Mouse (Mus musculus) layer of hippocampus, postnatal 25 days (tissue): ENCODE measurements at regions not wholly inside any gene's neighbourhood (a gene's known extent, or its start where the extent isn't known, plus 50 kb on each side); places are given as distances from the start of the nearest gene placed in this dataset.

ENCODE experiments used
- DNase-seq, 2 experiments: peaks; one replicate each; pipeline ENCODE4 v3.0.0; 2022; ENCODE audit warnings: mixed read lengths in 2 of 2, low spot score in 1 of 2; ENCODE audit errors: extremely low spot score in 1 of 2

DNA sequence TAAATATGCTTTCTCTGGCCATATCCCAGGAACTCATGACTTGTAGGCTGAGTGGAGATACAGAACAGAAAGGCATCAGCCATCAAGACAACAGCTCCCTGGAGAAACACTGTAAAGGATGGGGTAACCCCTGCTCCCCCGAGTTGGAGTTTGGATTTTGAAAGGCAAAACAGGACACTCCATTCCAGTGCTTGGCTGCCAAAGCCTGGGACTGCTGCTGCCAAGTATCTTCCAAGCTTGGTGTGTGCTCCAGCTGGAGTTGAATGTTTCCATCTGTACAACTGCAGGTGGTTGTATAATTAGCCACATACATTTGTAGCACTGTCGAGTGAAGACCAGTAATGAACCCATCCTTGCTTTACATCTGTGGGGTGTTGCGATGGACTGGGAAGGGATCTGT lies 62.1 kb downstream of the 4933412E24Rik start:
- peak; percentile 34 to 41 for DNase-seq

DNA sequence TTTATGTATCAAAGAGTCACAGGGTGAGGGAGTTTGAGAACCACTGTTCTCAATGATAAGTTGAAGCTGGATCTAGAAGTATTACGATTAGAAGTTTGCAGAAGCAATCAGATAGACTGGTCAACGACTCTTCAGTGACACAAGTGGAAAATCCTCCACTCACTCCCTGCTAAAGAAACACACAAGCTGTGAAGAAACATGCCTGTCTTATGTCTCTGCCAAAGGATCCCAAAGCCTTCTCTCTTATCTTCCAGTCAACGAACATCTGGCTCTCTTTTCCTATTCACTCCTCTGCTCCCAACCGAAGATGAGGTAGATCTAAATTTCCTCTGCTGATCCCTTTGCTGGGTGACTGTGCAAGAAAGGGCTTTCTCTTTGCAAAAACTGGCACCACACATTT lies 62.6 kb downstream of the 4933412E24Rik start:
- no peak for DNase-seq

DNA sequence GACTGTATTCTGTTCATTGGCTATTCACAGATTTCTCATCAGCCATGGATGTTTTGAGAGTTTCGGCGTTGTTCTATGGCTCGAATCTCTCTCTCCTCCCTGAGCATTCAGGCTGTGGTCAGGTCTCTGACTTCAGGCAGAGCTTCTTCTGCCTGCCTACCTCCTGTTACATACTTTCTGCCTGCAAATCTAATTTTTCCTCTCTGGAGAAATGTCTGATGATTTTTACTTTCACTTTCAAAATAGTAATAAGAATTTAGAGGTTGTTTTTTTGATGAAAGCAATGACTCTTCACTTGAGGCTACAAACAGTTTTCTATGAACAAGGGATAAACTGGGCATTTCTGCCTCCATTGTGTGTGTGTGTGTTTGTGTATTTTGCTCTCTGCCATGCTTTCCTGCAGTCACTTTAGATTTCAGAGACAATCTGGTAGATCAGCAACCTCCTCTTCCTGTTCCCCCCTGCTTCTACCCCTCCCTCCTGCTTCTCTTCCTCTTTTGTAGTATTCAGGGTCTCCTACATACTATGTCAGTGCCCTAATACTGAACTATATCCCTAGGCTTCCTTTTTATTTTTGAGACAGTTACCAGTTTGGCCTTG lies 65.7 kb downstream of the 4933412E24Rik start:
- DNase-seq: no peak

DNA sequence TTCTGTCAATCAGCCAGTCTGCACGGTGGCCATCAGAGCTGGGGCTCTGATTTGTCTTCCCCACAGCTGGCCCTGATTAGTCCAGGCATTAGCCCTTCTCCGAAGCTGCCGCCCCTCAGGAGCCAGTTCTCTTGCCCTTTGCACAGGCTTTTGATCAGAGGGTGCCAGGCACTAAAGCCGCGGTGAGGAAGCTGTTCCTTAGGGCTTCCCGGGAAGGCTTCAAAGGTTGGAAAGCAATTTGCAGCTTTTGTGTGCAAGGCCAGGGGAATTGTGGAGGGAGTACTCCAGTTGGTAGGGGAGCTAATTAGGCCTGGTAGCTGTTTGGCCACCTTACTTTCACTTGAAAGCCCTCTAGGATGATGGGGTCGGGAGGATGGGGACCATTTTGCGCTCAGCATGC lies 71.2 kb downstream of the 4933412E24Rik start:
- DNase-seq: no peak

DNA sequence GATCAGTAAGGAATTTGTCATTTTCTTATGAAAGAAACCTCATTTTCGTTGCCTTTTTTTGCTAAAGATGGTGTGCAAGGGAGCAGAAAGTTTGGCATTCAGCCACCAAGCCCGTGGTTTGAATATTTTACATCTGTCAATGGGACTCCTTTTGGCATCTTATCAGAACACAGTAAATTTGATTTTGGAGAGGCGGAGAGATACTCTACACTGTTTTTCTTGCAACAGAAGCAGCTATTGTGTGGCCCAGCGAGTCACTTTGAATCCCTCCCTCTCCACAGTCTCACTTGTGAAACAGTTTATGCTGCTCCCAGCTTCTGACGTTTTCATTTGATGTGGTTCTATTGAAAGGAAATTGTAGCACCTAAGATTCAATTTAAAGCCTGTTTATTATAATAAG lies 79.9 kb downstream of the 4933412E24Rik start:
- peak in 1 of 2 experiments; percentile 27 for DNase-seq

DNA sequence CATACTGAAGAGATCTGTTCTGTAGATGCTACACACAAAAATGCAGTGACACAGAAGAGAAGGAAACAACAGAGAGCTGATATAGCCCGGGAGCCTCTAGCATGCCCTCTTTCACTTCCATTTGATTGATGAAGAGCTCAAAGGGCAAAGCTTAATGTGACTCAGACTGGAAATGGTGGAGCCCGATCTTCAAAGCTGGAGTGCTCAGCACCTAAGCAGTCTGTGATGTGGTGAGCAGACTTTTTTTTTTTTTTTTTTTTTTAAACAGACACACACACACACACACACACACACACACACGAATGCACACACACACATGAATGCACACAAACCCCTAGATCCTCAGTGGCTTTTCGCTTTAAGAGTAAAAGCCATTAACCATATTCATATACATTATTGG lies 102.6 kb downstream of the 4933412E24Rik start:
- no peak for DNase-seq

DNA sequence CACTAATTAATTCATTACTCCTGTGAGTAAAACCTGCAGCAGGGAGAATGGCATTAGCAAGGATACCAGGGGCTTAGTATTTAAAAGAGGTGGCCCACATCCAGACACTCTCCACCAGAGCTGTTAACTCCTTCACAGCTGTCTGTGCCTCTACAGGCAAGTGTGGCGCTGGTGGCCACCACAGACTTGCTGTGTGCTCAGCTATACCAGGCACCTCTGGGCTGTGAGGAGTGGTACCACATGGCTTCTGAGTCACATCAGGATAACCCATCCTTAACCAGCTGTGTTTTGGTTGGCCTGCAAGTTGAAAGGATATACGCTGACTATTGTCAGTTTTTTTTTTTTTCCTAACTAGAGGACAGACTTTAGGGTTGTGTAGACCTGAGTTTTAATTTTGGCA lies 108.1 kb downstream of the 4933412E24Rik start:
- DNase-seq: no peak

DNA sequence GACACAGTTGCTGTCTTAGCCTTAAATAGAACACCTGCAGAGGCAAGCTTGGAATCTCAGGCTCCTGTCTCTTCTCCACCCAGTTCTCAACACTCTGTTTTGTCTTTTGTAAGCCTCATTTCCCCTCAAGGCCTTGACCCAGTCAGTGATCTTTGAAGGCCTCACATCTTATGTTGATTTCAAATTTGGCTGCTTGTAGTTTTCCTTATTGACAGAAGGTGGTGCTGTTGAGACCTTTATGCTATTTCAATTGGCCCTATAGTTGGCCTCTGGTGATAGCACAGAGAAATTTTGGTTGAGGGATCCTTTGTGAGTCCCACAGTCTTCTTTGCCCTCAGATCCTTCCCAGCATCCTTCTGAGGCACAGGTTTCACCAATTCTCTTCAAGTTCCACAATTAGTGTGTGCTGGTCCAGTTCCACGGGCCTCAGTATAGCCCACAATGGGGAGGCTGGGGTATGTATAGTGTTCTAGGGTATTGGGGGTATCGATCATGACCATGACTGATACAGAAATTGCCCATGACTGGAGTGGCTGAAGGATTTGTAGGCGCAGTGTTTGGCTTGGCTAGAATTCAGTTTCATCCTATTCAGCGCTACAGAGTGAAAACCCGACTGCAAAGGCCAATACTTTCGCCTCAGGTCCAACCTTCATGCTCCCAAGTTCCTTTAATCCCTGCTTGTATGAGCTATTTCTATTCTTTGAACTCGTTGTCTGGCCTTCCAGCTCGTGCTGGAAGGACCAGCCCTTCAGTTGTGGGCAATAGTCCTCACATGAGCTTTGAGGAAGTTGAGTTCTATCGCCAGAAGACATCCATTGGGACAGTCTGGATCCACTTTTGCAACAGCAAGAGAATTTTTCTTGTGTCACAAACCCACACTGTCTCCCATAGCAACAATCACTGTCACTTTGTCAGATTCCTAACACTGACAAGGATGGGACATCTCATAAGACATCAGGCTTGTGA lies 110.3 kb downstream of the 4933412E24Rik start:
- DNase-seq: no peak

DNA sequence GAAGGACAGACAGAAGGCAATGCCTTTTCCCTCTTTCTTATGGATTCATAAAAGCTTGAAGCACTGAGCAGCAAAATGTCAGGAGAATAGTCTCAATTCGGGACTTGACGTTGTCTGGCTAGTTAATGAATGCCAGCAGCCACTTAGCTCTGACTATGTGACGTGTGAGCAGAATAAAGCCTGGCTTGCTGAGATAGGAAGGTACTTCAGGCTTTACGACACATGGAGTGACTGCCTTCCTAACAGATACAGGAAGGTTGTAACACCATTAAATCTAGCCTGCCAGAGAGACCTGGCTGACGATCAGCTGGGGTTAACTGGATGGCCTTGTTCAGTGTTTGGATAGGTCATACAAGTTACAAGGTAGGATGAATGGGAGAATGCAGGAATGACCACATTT lies 111.7 kb downstream of the 4933412E24Rik start:
- DNase-seq: no peak

DNA sequence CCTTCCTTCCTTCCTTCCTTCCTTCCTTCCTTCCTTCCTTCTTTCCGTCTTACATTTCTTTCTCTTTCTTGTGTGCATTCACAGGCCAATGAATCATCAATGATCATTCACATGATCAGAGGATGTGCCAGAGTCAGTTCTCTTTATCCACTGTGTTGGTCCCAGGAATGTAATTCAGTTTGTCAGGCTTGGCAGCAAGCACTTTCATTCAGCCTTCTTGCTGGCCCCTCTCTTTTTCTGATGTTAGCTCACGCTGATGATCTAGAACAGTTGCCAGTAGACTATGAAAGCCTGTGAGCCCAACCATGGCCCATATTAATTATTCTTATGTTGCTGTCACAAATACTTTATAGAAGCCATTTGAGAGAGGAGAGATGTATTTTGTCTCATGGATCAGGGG lies 127.4 kb downstream of the 4933412E24Rik start:
- DNase-seq: no peak

DNA sequence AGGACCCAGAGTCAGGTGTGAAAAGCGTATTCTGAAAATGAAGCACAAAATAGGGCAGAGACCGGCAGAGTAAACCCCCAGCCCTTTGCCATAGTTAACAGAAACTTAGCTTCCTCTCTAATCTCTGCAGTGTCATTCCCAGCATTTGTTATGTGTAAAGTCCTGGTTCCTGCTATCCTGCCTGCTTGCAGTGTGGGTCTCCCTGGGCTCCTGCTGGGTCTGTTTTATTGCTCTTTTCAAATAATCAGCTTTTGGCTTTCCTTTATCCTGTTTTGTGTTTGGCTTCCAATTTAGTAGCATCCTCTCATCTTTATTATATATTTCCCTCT lies 128.3 kb downstream of the 4933412E24Rik start:
- DNase-seq: no peak

DNA sequence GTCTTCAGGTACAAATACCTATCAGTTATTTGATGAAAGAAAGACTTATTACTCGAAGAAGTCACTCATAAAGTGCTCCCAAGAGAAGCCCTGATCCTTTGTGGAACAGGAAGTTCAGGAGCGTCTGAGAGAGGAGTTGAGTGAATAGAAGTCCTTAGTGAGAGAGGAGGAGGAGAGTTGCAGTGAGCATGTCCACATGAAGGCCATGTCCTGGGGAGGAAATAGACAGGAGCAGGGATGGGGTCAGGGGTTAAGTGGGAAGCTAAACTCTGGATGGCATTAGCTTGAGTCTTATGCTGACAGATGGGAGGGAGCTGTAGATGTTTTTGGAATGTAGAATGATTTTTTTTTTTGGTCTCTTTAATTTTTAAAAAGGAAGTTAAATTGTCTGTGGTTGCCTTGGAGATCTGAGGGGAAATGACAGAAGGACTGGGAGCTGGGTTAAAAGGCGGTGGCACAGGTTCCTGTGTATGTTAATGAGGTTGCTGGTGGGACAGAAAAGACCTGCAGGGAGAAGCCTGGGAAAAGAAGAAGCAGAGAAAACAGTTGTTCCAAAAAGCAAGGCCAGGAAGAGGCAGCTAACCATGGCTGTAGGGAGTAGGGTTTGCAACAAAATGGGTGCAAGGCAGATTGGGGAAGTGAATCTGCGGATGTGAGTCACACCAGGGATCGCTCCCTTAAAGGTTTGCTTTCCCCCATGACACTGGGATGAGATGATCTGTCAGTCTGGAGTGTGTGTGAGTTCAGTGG lies 128.9 kb downstream of the 4933412E24Rik start:
- no peak for DNase-seq

DNA sequence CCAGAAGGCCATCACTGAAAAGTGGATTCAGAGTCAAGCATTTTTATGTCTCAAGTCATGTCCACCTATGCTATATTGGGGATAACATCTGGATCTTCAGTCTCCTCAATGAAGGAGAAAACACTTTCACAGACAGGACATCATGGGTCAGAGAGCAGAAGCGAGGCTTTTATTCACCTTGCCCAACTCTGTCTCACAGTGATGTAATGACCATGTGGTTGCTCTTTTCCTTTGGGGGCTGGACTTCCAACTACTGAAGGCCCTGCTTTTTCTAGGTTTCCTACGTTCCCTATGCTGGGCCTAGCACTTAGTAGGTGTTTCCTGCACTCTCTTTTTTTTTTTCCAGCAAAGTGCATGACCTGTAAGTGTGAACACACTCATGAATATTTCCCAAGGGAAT lies 130.4 kb downstream of the 4933412E24Rik start:
- no peak for DNase-seq

DNA sequence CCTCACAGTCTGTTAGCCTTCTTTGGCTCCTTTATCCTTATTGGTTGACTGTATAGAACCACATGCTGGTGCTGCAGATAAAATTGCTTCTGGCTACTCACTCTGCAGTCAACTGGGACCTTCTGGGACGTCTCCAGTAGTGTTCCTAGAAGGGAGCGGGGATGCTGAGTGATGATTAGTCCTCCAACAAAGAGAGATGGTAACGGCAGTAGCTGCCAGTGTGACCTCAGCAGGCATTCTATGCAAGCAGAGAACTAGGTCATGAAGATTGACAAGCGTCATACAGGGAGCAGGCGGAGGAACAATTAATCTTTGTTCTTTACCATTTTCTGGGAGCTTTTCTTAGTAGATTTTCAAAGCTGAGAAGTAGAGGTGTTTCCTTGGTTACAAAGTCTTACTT lies 134.0 kb downstream of the 4933412E24Rik start:
- DNase-seq: no peak

DNA sequence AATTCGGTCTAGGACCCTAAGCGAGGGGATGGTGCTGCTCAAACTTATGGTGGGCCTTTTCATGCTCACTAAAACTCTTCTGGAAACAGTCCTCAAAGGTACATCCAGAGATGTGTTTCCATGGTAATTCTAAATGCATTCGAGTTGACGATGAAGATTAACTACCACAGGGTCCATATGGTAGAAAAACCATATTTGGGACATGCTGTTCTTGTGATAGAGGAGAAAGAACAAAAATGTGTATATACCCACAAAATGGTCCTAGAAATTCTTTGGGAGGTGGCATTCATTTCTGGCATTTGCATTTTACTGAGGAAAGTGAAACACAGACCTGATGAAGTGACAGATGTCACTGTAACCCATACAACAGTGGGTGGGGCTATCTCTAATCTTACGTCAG lies 136.0 kb downstream of the 4933412E24Rik start:
- no peak for DNase-seq

DNA sequence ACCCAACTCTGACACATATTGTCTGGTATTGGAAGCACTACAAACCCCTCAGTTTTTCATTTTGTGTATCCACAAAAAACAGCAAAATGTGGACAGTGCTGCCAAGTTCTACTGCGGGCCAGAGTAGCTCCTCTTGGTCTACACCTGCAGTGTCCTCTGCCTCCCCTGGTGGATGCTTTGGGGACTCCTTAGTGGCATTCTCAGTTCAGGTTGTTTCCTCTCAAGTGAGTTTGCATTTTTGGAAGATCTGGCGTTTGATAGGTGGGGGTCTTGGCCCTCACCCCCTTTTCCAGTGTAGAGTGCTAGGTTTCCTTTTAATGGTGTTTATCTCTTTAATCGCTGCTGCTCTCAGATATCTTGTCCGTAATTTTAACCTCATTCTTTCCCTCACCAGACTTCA lies 137.1 kb downstream of the 4933412E24Rik start:
- DNase-seq: no peak

DNA sequence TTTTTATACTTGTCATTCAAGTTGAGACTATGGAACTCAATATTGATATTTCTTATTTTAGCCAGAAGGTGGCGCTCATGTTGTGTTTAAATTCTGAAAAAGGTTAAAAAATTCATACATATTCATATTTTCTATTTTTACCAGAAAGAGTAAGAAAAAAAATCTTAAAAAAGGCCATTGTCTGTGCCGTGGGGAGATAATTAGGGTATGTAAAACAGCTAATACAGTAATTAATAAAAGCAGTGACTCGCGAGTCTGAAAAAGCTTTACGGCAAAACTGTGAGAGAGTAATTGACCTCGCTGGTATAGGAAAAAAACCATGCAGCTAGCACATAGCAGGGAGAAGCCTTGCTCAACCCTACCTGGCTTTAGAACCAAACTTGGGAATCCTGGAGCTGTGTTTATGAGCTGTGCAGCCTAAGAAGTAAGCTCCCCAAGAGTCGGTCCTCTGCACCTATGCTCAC lies 140.1 kb downstream of the 4933412E24Rik start:
- no peak for DNase-seq

DNA sequence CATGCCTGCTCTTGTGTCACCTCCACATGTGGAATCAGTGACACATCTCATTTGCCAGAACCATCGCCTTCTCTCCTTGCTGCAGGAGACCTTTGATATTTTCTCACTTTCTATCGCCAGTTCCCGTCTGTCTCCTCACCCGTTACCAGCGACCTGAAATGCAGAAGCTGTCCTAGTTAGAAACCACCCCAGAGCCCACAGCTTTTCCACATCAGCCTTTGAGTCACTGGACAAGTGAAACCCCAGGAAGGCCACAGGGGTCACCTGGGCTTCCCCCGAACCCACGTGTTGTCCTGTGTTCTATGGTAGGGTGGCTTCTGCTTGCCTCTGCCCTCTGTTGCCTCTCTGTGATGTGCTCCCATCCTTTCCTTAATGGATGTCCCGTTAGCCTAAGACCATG lies 149.7 kb downstream of the 4933412E24Rik start:
- no peak for DNase-seq

DNA sequence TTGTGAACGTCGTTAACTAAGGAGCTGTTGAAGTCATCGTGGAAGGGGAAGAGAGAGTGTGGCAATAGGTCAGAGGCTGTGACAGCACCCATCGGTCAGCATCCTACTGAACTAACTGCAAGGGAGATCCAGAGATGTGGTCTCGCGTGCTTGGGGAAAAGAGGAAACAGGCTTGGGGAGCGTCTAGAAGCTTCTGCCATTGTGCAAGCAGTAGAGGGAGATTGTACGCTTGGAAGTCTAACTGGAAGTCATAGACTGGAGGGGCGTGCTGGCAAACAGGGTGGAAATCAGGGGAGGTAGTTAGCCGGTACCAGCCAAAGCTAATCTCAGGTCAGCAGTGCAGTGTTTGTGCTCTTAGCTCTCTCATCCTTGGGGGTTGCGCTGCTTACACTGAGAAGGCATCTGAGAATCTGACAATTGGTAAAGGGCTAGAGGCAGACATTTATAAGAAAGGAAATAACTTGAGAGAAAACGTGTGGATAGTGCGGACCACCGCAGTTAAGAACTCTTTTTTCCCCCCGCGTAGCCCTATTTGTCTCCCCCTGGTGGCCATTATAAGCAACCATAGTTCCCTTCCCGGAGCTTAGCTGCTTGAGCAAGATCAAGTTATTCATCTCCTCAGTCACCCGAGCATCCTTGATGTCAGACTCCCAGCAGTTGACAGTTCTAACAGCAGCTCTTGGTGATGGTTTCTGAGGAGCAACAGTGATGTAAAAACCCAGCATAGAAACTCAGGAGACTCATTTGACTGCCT lies 151.5 kb downstream of the 4933412E24Rik start:
- no peak for DNase-seq

DNA sequence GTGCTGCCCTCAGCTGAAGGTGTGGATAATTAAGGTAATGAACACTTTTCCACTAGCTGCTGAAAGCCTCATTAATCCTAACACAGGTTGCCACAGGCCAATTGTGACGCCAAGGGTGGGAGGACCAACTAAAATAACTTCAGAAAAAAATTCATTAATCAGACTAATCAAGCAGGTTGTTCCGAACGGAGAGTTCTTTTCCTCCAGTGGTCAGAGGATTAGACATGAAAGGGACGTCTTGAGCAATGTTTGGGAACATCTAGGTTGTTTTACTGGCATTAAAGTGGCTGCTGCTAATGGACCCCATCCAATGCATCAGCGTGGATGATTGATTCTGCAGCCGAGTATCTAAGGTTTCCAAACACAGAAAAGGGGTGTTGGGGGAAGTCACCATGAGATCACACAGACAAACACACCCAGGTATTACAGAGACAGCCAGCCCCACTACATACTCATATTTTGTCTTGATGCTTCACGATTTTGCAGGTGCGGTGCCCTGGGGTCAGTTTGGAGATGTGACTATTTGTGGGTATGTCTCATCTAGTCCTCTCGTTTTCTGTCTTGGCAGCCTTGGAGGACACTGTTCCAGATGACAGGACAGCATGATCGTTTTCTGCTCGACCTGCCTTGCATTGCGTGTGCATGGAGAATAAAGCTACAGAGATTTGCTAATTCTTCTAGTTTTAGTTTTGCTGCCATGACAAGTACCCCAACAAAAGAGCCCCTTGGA lies 164.0 kb downstream of the 4933412E24Rik start:
- DNase-seq: no peak
